Mouse (Mus musculus) lung, adult 2 months (tissue): Measurements from ENCODE around the gene H2afx.

Experiments used
- CTCF ChIP-seq: fragments of 200-500 bp; IDR thresholded peaks from 2 replicates; pipeline ENCODE4 v1.5.1; 2011; ENCODE audit warnings: mild to moderate bottlenecking, low read length, control low read depth; ENCODE audit not compliant: insufficient read depth
- POLR2A ChIP-seq: fragments of 200-500 bp; IDR thresholded peaks from 2 replicates; pipeline ENCODE4 v1.6.1; 2011; ENCODE audit warnings: low read depth, mild to moderate bottlenecking, control low read depth, low read length, borderline replicate concordance; ENCODE audit errors: extremely low read depth

- no peak for TF ChIP-seq CTCF
- peak; percentile 29; the same call in 1 of the 2 replicates for TF ChIP-seq POLR2A
These were observed 9.4 kb downstream of the H2afx start, which contains the start of gene Hmbs for GRCm38 (mm10) chr9:44343781-44344421.
